Mouse (Mus musculus) kidney, adult 2 months (tissue): ENCODE results near the gene Chst3. TPM values are rescaled to one million over a fixed set of nuclear protein-coding genes. Genes with fewer than 3 reads are reported as not detected.
"Not testable (repeated sequence)": the region's sequence is repeated elsewhere in the genome, so short reads cannot be mapped to it uniquely, and the experiment has no call there.

Experiments used
- DNase-seq: peaks from one replicate; pipeline ENCODE4 v3.0.0; 2021
- H3K27ac ChIP-seq: fragments of 200-500 bp; 2 replicates; pipeline ENCODE4 v1.5.1; 2012; ENCODE audit warnings: low read depth, low read length, control low read depth, inconsistent platforms; ENCODE audit not compliant: insufficient read depth
- H3K27me3 ChIP-seq: fragments of 200-500 bp; replicated peaks from 2 replicates; pipeline ENCODE4 v1.6.1; 2012; ENCODE audit warnings: mild to moderate bottlenecking, moderate library complexity, low read length, inconsistent platforms; ENCODE audit not compliant: control insufficient read depth, insufficient read depth
- H3K36me3 ChIP-seq: fragments of 200-500 bp; 2 replicates; pipeline ENCODE4 v1.6.1; 2012; ENCODE audit warnings: mild to moderate bottlenecking, moderate library complexity, low read length, inconsistent platforms; ENCODE audit not compliant: control insufficient read depth, insufficient read depth
- H3K4me1 ChIP-seq: fragments of 200-500 bp; 2 replicates; pipeline ENCODE4 v1.6.1; 2011; ENCODE audit warnings: low read length; ENCODE audit not compliant: control insufficient read depth, insufficient read depth
- H3K4me3 ChIP-seq: fragments of 200-500 bp; 2 replicates; pipeline ENCODE4 v1.5.1; 2011; ENCODE audit warnings: mild to moderate bottlenecking, low read depth, low read length, control low read depth; ENCODE audit not compliant: insufficient read depth
- CTCF ChIP-seq: fragments of 200-500 bp; conservative IDR thresholded peaks from 2 replicates; pipeline ENCODE4 v1.5.1; 2011; ENCODE audit warnings: low read depth, mild to moderate bottlenecking, control low read depth, low read length, moderate library complexity, mixed read lengths; ENCODE audit not compliant: insufficient read depth, insufficient read length
- POLR2A ChIP-seq: fragments of 200-500 bp; IDR thresholded peaks from one replicate; pipeline ENCODE4 v1.6.1; 2011; ENCODE audit warnings: low read depth, low read length, control low read depth
- WGBS: fragments of 180-500 bp; shearing (Covaris S2); methylation state at CpG from one replicate; pipeline ENCODE4 v1.1.7; 2018; 5-methylcytosine and 5-hydroxymethylcytosine counted together
- polyA plus RNA-seq: library from polyadenylated mRNA; depleted of rRNA; stranded (reverse); fragments of >200 nt; gene quantifications from 2 replicates; pipeline ENCODE4 v1.2.3, GENCODE M21; 2012

Chst3 gene
- polyA plus RNA-seq, 1 experiment, result 4.3 TPM

DNA sequence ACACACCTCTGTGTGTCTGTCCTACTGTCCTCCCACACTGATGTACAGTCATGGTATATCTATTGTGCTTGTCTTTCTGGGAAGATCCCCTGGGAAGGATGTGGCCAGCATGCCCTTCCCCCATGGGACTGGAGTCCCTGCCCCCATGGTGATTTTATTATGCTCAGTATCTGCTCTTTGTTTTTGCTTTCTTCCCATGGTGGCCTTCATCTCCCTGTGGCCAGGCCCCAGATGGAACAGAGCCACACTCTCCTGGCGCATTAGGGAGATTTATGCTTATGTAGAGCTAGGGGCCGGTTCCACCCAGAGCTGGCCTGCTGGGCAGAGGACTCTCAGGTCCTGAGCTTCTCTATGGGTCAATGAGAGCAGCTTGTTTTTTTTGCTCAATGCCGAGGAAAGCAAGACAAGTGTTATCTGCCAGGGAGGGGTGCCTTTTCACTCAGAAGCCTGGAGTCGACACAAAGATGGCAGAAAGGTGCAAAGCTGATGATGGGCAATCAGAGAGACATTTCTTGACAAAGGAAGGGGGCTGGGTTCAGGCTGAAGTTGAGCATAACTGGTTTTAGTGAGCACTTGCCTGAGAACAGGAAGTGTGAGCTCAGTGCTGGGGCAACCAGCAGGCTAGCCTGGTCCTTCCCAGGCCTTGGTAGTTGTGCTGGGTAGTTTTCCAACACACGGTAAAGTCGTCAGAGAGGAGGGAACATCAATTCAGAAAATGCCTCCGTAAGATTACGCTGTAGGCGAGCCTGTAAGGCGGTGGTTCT, 48.6 kb downstream of the Chst3 start:
- no peaks in the 10 kb centered on the region for H3K36me3 ChIP-seq
- H3K4me3 ChIP-seq, result no peak overlapping the region
- TF ChIP-seq POLR2A, result no peak
- no peak for TF ChIP-seq CTCF
- no peak overlapping the region for H3K27ac ChIP-seq
- no peaks in the 10 kb centered on the region for H3K27me3 ChIP-seq
- WGBS, result 66% methylated on average over 10 of the region's 10 CpGs
- no peaks in the 10 kb centered on the region for H3K4me1 ChIP-seq
- DNase-seq, result peak; percentile 7

DNA sequence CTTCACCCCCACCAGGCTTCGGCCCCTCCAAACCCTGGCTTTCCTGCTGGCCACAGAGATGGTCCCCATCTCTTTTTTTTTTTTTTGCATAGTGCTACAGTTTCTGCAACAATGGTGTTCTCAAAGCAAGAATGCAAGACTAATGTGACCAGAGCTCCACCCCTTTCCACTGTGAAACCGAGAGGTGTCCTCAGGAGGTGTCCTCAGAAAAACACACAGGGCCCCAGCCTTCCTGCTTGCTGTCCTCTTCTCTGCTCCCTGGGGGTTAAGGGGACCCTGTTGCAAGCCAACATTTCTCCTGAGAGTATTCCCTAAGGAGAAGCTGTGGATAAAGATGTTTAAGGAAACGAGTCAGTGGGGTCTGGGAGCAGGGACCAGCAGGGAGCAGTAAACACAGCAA, 50.1 kb downstream of the Chst3 start:
- no peak overlapping the region for H3K4me3 ChIP-seq
- no peaks in the 10 kb centered on the region for H3K36me3 ChIP-seq
- H3K27ac ChIP-seq, result no peak overlapping the region
- no peaks in the 10 kb centered on the region for H3K27me3 ChIP-seq
- 82% methylated on average over 3 of the region's 3 CpGs for WGBS
- no peaks in the 10 kb centered on the region for H3K4me1 ChIP-seq
- no peak for TF ChIP-seq POLR2A
- no peak for TF ChIP-seq CTCF
- DNase-seq, result no peak

DNA sequence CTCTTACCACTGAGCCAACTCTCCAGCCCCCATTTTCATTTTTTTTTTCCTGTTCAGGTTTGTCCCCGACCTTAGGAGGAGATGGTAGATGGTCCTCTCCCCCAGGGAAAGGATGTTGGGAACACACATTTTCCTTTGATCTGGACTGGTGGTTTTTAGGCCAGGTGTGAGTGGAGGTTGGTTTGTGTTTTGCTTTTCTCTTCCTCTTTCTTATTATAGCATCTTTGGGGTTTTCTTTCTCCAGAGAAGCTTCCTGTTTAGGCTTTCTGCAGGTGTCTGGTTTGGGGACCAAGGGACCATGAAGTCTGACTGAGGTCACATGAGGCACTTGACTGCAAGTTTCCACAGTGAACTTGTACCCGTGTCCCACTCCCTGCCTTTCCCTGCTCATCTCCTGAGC, 50.8 kb downstream of the Chst3 start:
- Histone ChIP-seq H3K27me3 (no peaks in the 10 kb centered on the region), H3K4me3 (no peak overlapping the region), H3K4me1 (no peaks in the 10 kb centered on the region), H3K27ac (no peak overlapping the region), H3K36me3 (no peaks in the 10 kb centered on the region)
- TF ChIP-seq CTCF (no peak), POLR2A (no peak)
- WGBS, result 69% methylated on average over 2 of the region's 2 CpGs
- no peak for DNase-seq

GRCm38 (mm10) chr10:60166068-60166467, 53.0 kb downstream of the Chst3 start:
- Histone ChIP-seq H3K4me3 (no peak overlapping the region), H3K27ac (no peak overlapping the region), H3K27me3 (no peaks in the 10 kb centered on the region), H3K36me3 (no peaks in the 10 kb centered on the region), H3K4me1 (no peaks in the 10 kb centered on the region)
- 60% methylated on average over 3 of the region's 3 CpGs for WGBS
- TF ChIP-seq POLR2A, result no peak
- no peak for TF ChIP-seq CTCF
- DNase-seq, result no peak

- no peak overlapping the region for H3K4me3 ChIP-seq
- no peak overlapping the region for H3K27ac ChIP-seq
- TF ChIP-seq CTCF (no peak), POLR2A (no peak)
- H3K27me3 ChIP-seq, result no peaks in the 10 kb centered on the region
- 67% methylated on average over 1 of the region's 1 CpGs for WGBS
- H3K36me3 ChIP-seq, result no peaks in the 10 kb centered on the region
- DNase-seq, result peak; percentile 6
- no peaks in the 10 kb centered on the region for H3K4me1 ChIP-seq
Measured at GRCm38 (mm10) chr10:60164869-60165268, 54.2 kb downstream of the Chst3 start.

DNA sequence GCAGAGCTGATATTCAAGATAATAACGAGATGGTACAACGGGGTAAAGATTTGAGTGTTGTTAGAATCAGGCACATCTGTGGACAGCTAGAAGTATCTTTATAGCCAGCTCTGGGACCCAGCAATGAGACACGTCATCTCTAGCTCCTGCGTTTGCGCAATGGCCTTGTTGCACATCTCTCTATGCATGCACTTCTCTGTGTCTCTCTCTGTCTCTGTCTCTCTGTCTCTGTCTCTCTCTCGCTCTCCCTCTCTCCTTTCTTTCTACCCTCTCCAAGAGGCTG, 56.1 kb downstream of the Chst3 start:
- H3K27ac ChIP-seq, result no peak overlapping the region
- H3K4me3 ChIP-seq, result no peak overlapping the region
- no peaks in the 10 kb centered on the region for H3K4me1 ChIP-seq
- DNase-seq, result no peak
- no peaks in the 10 kb centered on the region for H3K27me3 ChIP-seq
- H3K36me3 ChIP-seq, result no peaks in the 10 kb centered on the region
- 93% methylated on average over 6 of the region's 6 CpGs for WGBS
- TF ChIP-seq POLR2A (no peak), CTCF (no peak)

DNA sequence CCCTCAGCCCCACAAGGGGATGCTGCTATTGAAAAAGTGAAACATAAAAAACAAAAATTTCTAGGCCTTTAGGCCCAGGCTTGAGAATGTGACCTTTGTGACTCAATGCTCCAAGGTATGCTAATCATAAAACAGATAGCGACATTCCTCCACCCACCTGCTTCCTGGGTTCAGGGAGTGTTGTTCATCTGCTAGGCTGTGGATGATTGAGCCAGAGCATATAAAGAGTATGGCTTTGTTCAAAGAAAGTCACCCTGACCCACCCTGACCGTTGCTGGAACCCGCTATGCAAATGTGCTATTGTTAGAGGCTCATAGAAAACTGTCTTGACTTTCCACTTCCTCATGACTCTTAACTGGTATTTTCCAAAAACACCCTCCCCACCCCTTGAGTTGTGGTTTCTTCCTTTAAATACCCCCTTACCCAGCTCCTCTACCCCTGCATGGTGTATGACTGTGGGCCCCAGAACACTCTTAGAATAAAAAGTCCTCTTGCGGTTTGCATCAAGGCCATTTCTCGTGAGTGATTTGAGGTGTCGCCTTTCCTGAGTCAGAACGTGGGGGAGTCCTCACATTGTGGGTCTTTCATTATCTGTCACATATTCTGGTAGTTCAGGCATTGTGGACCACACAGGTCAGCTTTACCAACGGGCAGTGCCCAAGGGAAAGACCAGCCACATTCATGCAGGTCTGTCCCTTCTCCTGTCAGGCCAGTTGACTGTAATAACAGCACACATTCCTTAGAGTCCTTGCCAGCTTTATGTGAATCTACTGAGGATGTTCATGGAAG, 56.7 kb downstream of the Chst3 start:
- WGBS, result 81% methylated on average over 8 of the region's 8 CpGs
- DNase-seq, H3K4me1 ChIP-seq, H3K27ac ChIP-seq, H3K4me3 ChIP-seq, H3K36me3 ChIP-seq, H3K27me3 ChIP-seq: not testable (repeated sequence)

DNA sequence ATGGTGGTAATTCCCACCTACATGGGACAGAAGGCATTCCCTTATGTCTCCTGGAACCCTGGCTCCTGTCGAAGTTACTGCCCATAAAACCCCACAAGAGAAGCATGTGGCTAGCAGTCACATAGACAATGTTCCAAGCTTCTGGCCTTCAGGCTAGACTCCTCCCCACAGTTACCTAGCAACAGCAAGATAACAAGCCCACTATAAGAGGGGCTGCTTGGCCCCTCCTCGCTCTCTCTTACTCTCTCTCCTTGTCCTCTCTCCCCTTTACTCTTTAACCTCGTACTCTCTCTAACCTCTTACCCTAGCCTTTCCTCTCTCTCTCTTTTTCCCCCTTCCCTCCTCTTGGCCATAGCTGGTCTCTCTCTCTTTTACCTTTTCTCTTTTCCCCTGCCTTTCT, 57.7 kb downstream of the Chst3 start:
- 87% methylated on average over 3 of the region's 3 CpGs for WGBS
- H3K4me3 ChIP-seq, H3K27me3 ChIP-seq, DNase-seq, H3K36me3 ChIP-seq, H3K27ac ChIP-seq, H3K4me1 ChIP-seq: not testable (repeated sequence)
